Mouse (Mus musculus): ENCODE data around the gene Map2k2.
"Not testable (repeated sequence)": the region's sequence is repeated elsewhere in the genome, so short reads cannot be mapped to it uniquely, and the experiment has no call there.

Map2k2 gene

GRCm38 (mm10) chr10:81105565-81106112, at the start of gene Map2k2:
Gene Map2k2, plus strand, starts transcription at chr10:81105915.
- peak; percentile 99 for DNase-seq (ENCODE audit: low spot score in 2 of 2)

- DNase-seq (ENCODE audit: low spot score in 2 of 2), result no peak
Measured at GRCm38 (mm10) chr10:81057406-81058130, 48.1 kb upstream of the Map2k2 start.

GRCm38 (mm10) chr10:81058896-81059295, 46.8 kb upstream of the Map2k2 start:
- no peak for DNase-seq (ENCODE audit: low spot score in 2 of 2)

- DNase-seq (ENCODE audit: low spot score in 2 of 2), result peak; percentile 96 to 98
Measured at GRCm38 (mm10) chr10:81059603-81060543, 45.8 kb upstream of the Map2k2 start, which contains the start of gene Sgta. Gene Sgta, minus strand, starts transcription at chr10:81060181.

GRCm38 (mm10) chr10:81062710-81063109, 43.0 kb upstream of the Map2k2 start:
- DNase-seq (ENCODE audit: low spot score in 2 of 2), result no peak

GRCm38 (mm10) chr10:81064519-81064918, 41.2 kb upstream of the Map2k2 start:
- not testable (repeated sequence) for DNase-seq (ENCODE audit: low spot score in 2 of 2)

GRCm38 (mm10) chr10:81068706-81069105, 37.0 kb upstream of the Map2k2 start:
- no peak for DNase-seq (ENCODE audit: low spot score in 2 of 2)

GRCm38 (mm10) chr10:81069836-81070235, 35.9 kb upstream of the Map2k2 start, which contains the start of gene Thop1:
Gene Thop1, plus strand, starts transcription at chr10:81070035.
- peak; percentile 97 for DNase-seq (ENCODE audit: low spot score in 2 of 2)

- DNase-seq (ENCODE audit: low spot score in 2 of 2), result no peak
Measured at GRCm38 (mm10) chr10:81072290-81072689, 33.4 kb upstream of the Map2k2 start.

- no peak for DNase-seq (ENCODE audit: low spot score in 2 of 2)
Measured at GRCm38 (mm10) chr10:81073464-81073863, 32.3 kb upstream of the Map2k2 start.

GRCm38 (mm10) chr10:81075734-81076133, 30.0 kb upstream of the Map2k2 start:
- no peak for DNase-seq (ENCODE audit: low spot score in 2 of 2)

GRCm38 (mm10) chr10:81076356-81076755, 29.4 kb upstream of the Map2k2 start:
- no peak for DNase-seq (ENCODE audit: low spot score in 2 of 2)

- DNase-seq (ENCODE audit: low spot score in 2 of 2), result no peak
Measured at GRCm38 (mm10) chr10:81077916-81078315, 27.8 kb upstream of the Map2k2 start.

- DNase-seq (ENCODE audit: low spot score in 2 of 2), result no peak
Measured at GRCm38 (mm10) chr10:81080008-81080655, 25.6 kb upstream of the Map2k2 start.

GRCm38 (mm10) chr10:81082168-81082960, 23.4 kb upstream of the Map2k2 start:
- peak; percentile 31 to 71 for DNase-seq (ENCODE audit: low spot score in 2 of 2)

GRCm38 (mm10) chr10:81087021-81087420, 18.7 kb upstream of the Map2k2 start:
- DNase-seq (ENCODE audit: low spot score in 2 of 2), result peak in 1 of 2 experiments; percentile 27

GRCm38 (mm10) chr10:81089216-81089615, 16.5 kb upstream of the Map2k2 start:
- DNase-seq (ENCODE audit: low spot score in 2 of 2), result no peak

GRCm38 (mm10) chr10:81090621-81091020, 15.1 kb upstream of the Map2k2 start:
- DNase-seq (ENCODE audit: low spot score in 2 of 2), result no peak

GRCm38 (mm10) chr10:81092465-81093250, 13.1 kb upstream of the Map2k2 start:
- no peak for DNase-seq (ENCODE audit: low spot score in 2 of 2)
